Mouse (Mus musculus) midbrain, embryonic 15.5 days (tissue): ENCODE data around the gene Gm12184. TPM values are rescaled to one million over a fixed set of nuclear protein-coding genes. Genes with fewer than 3 reads are reported as not detected.

Experiments
- ATAC-seq: fragments of 200-750 bp; cut with Nextera tagmentation; replicated peaks from 2 replicates; pipeline ENCODE4 v1.8.0; 2017; ENCODE audit warnings: moderate TSS enrichment
- H3K27ac ChIP-seq: fragments of 300-500 bp; sonication (generic); 2 replicates; pipeline ENCODE4 v1.5.1; 2015; ENCODE audit warnings: mild to moderate bottlenecking, inconsistent platforms
- H3K27me3 ChIP-seq: fragments of 300-500 bp; sonication (generic); replicated peaks from 2 replicates; pipeline ENCODE4 v1.6.1; 2015; ENCODE audit warnings: inconsistent platforms
- H3K36me3 ChIP-seq: fragments of 300-500 bp; sonication (generic); replicated peaks from 2 replicates; pipeline ENCODE4 v1.6.1; 2015; ENCODE audit warnings: inconsistent platforms
- H3K4me1 ChIP-seq: fragments of 300-500 bp; sonication (generic); 2 replicates; pipeline ENCODE4 v1.6.1; 2015; ENCODE audit warnings: inconsistent platforms
- H3K4me2 ChIP-seq: fragments of 300-500 bp; sonication (generic); 2 replicates; pipeline ENCODE4 v1.6.1; 2015; ENCODE audit warnings: inconsistent platforms, mild to moderate bottlenecking, moderate library complexity
- H3K4me3 ChIP-seq: fragments of 300-500 bp; sonication (generic); 2 replicates; pipeline ENCODE4 v1.5.1; 2015; ENCODE audit warnings: mild to moderate bottlenecking, inconsistent platforms
- H3K9ac ChIP-seq: fragments of 300-500 bp; sonication (generic); 2 replicates; pipeline ENCODE4 v1.6.1; 2015; ENCODE audit warnings: mild to moderate bottlenecking, inconsistent platforms
- H3K9me3 ChIP-seq: fragments of 300-500 bp; sonication (generic); 2 replicates; pipeline ENCODE4 v1.6.1; 2016; ENCODE audit warnings: inconsistent platforms
- WGBS: fragments of 180-500 bp; shearing (Covaris S2); methylation state at CpG from one replicate; pipeline ENCODE4 v1.1.7; 2015; ENCODE audit warnings: mixed read lengths; 5-methylcytosine and 5-hydroxymethylcytosine counted together
- polyA plus RNA-seq: library from polyadenylated mRNA; unstranded; fragments of >200 nt; fragmentation: Nextera tagmentation; extraction: Ambion mirVana; gene quantifications from 2 replicates; pipeline ENCODE4 v1.2.1, GENCODE M21; 2015

Gm12184 gene
- polyA plus RNA-seq, 1 experiment from 2014 or later: 2.6 TPM

GRCm38 (mm10) chr11:48843202-48843601, 16.7 kb upstream of the Gm12184 start:
- H3K9ac ChIP-seq: no peak overlapping the region
- H3K36me3 ChIP-seq: no peaks in the 10 kb centered on the region
- peaks cover 6% of the 10 kb centered on the region for H3K4me1 ChIP-seq
- no peak for ATAC-seq
- no peak overlapping the region for H3K27ac ChIP-seq
- H3K27me3 ChIP-seq: peaks cover 4% of the 10 kb centered on the region; the same call in 1 of the 2 replicates
- H3K9me3 ChIP-seq: no peaks in the 10 kb centered on the region
- WGBS: 81% methylated on average over 11 of the region's 11 CpGs
- H3K4me2 ChIP-seq: no peak overlapping the region
- no peak overlapping the region for H3K4me3 ChIP-seq

DNA sequence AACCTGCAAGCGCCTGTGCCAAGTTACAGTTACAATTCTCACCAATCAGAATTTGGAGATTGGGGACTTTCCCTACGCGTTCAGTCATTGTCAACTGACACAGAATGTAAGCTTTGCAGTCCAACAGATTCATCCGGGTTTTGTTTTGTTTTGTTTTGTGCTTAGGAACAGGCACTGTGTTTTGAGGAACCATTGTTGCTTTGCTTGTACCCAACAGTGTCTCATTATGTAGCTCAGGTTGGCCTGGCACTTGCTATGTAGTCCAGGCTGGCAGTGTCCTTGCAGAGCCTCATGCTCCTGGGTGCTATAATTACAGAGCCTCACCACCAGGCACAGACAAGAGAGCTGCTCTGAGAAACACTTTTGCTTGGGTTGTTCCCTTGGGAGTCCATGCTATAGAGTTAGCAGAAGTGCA, 15.9 kb upstream of the Gm12184 start:
- H3K4me1 ChIP-seq: peaks cover 9% of the 10 kb centered on the region
- no peak overlapping the region for H3K4me3 ChIP-seq
- no peak overlapping the region for H3K4me2 ChIP-seq
- H3K36me3 ChIP-seq: no peaks in the 10 kb centered on the region
- H3K27me3 ChIP-seq: peaks cover 4% of the 10 kb centered on the region; the same call in 1 of the 2 replicates
- no peak for ATAC-seq
- H3K9ac ChIP-seq: no peak overlapping the region
- H3K27ac ChIP-seq: no peak overlapping the region
- no peaks in the 10 kb centered on the region for H3K9me3 ChIP-seq
- 79% methylated on average over 4 of the region's 4 CpGs for WGBS

DNA sequence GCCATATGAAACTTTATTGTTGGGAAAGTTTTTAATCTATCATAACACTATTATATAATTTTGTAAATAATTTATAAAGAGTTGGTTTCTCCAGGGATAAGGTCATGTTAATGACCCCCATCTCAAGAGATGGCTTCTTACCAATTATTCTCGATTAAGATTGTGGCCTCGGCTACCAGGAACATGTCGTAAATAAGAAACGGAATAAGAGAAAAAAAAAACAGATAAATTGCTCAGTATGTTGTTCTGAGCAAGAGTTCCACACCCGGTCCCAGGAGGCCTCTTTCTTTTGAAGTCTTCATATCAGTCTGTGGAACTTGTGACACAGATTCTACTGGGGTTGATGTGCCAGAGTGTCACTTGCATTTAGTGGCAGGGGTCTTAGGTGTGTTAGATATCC, 14.8 kb upstream of the Gm12184 start:
- Histone ChIP-seq H3K27me3 (peaks cover 7% of the 10 kb centered on the region; the same call in 1 of the 2 replicates), H3K9ac (no peak overlapping the region), H3K4me2 (no peak overlapping the region), H3K4me3 (no peak overlapping the region), H3K4me1 (peaks cover 15% of the 10 kb centered on the region), H3K27ac (no peak overlapping the region), H3K36me3 (no peaks in the 10 kb centered on the region), H3K9me3 (no peaks in the 10 kb centered on the region)
- ATAC-seq: no peak
- WGBS: 87% methylated on average over 5 of the region's 5 CpGs

GRCm38 (mm10) chr11:48840805-48841204, 14.3 kb upstream of the Gm12184 start:
- no peaks in the 10 kb centered on the region for H3K9me3 ChIP-seq

DNA sequence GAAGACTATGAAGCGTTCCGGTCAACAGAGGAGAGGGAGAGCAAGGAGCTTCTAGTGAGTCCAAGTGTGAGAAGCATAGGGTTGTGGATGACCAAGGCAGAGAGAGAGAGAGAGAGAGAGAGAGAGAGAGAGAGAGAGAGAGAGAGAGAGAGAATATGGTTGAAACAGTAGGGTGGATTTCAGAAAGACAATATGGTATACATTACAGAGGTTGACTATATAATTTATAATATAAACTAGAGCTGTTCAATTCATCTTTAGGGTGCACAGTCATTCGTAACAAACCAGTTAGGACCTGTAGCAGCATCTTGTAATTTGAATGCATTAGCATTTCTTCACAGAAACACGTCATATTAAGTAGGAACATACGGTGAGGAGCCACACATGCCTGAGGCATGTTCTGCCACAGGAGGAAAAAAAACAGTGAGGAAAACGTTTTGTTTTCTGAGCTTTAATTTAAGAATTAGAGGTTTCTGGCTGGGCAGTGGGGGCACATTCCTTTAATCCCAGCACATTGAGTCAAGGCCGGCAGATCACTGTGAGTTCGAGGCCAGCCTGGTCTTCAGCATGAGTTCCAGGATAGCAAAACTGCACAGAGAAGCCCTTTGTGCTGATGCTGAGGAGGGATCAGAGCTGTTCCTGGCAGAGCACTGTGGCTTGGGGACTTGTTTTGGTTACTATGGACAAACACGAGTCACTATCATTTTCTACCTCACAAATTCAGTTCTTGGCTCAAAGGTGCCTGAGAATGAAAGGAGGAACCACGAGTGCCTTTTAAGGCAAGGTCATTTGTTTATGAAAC, 12.6 kb upstream of the Gm12184 start:
- Histone ChIP-seq H3K4me1 (peaks cover 15% of the 10 kb centered on the region), H3K4me3 (peak overlapping the region; percentile 86; the same call in 1 of the 2 replicates), H3K27me3 (peaks cover 7% of the 10 kb centered on the region; the same call in 1 of the 2 replicates), H3K4me2 (peak overlapping the region; percentile 79), H3K9me3 (no peaks in the 10 kb centered on the region), H3K27ac (no peak overlapping the region), H3K36me3 (no peaks in the 10 kb centered on the region), H3K9ac (peak overlapping the region; percentile 80; the same call in 1 of the 2 replicates)
- no peak for ATAC-seq
- 70% methylated on average over 10 of the region's 10 CpGs for WGBS

More at GRCm38 (mm10) chr11:48840805-48841204, 14.3 kb upstream of the Gm12184 start:
- Histone ChIP-seq H3K27ac (no peak overlapping the region), H3K4me3 (no peak overlapping the region), H3K36me3 (no peaks in the 10 kb centered on the region), H3K4me1 (peaks cover 15% of the 10 kb centered on the region), H3K4me2 (no peak overlapping the region), H3K27me3 (peaks cover 7% of the 10 kb centered on the region; the same call in 1 of the 2 replicates), H3K9ac (no peak overlapping the region)
- no peak for ATAC-seq

DNA sequence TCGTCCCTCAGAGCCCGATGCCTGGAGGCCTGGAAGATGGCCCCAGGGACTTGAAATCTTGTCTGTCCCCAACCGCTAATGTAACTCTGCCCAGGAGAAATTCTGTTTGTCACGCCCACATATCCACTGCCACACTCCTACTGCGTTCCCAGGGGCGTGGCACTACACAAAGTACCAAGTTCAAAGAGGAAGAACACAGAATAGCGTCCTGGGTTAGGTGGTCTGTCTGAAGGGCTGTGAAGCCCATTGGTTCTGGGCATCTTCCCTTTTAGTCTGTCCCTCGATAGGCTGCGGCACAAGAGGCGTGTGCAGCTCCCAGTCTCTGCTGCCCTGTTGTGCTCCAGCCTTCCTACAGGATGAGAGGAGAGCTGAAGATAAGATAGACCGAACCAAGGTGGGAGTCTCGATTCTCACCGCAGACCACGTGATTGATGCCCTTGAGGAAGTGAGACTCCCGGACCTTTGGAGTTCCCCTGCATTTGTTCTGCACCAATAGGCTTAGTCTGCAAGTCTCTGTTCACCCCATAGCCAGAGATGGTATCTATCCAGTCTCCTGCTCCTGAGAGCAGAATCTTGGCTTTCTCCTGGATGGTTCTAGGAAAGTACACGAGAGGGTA, 11.8 kb upstream of the Gm12184 start:
- Histone ChIP-seq H3K27ac (peak overlapping the region; percentile 71), H3K4me1 (peaks cover 15% of the 10 kb centered on the region), H3K27me3 (peaks cover 7% of the 10 kb centered on the region; the same call in 1 of the 2 replicates), H3K9me3 (no peaks in the 10 kb centered on the region), H3K4me2 (peak overlapping the region; percentile 79), H3K36me3 (no peaks in the 10 kb centered on the region), H3K4me3 (peak overlapping the region; percentile 86), H3K9ac (peak overlapping the region; percentile 80)
- peak; percentile 11 for ATAC-seq
- 2% methylated on average over 16 of the region's 16 CpGs for WGBS

DNA sequence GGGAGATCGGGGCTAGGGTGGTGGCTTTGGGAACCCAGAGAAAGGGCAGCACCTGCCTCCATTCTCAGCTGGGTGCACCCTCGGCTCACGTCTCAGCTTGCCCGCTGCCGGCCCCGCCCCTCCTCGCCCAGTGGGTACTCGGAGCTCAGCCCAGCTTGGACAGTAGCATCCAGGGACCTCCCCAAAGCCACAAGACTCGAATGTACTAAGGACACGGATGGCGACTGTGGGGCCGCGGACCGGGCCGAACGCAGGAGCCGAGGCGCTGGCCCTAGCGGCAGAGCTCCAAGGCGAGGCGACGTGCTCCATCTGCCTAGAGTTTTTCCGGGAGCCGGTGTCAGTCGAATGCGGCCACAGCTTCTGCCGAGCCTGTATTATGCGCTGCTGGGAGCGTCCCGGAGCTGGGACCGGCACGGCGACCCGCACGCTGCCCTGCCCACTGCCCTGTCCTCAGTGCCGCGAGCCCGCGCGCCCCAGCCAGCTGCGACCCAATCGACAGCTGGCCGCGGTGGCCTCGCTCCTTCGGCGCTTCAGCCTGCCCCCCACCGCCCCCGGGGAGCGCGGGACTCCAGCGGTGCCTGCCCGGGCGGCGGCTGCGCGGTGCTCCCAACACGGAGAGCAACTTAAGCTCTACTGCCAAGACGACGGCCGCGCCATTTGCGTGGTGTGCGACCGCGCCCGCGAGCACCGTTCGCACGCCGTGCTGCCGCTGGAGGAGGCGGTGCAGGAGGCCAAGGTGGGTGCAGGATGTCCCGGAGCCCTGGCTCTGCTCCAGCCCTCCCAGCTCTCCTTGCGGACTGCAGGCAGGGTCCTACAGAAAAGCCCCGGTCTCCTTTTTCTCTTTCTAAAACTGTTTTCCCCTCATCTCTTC, 11.1 kb upstream of the Gm12184 start:
- H3K4me3 ChIP-seq: peak overlapping the region; percentile 86
- peaks cover 7% of the 10 kb centered on the region; the same call in 1 of the 2 replicates for H3K27me3 ChIP-seq
- H3K4me2 ChIP-seq: peak overlapping the region; percentile 79
- no peaks in the 10 kb centered on the region for H3K36me3 ChIP-seq
- H3K9me3 ChIP-seq: no peaks in the 10 kb centered on the region
- H3K9ac ChIP-seq: peak overlapping the region; percentile 80
- WGBS: under 1% methylated on average over 77 of the region's 77 CpGs
- peak overlapping the region; percentile 71 for H3K27ac ChIP-seq
- peak; percentile 43 for ATAC-seq
- H3K4me1 ChIP-seq: peaks cover 18% of the 10 kb centered on the region

GRCm38 (mm10) chr11:48836990-48837309, 10.5 kb upstream of the Gm12184 start:
- peak overlapping the region; percentile 79 for H3K4me2 ChIP-seq
- ATAC-seq: 0 out of 2 replicates have a peak, but pooled peaks have one; percentile 1
- peak overlapping the region; percentile 86 for H3K4me3 ChIP-seq
- H3K27ac ChIP-seq: peak overlapping the region; percentile 71
- peaks cover 18% of the 10 kb centered on the region for H3K4me1 ChIP-seq
- no peaks in the 10 kb centered on the region for H3K36me3 ChIP-seq
- 6% methylated on average over 11 of the region's 11 CpGs for WGBS
- H3K9me3 ChIP-seq: no peaks in the 10 kb centered on the region
- peaks cover 7% of the 10 kb centered on the region; the same call in 1 of the 2 replicates for H3K27me3 ChIP-seq
- H3K9ac ChIP-seq: peak overlapping the region; percentile 80

DNA sequence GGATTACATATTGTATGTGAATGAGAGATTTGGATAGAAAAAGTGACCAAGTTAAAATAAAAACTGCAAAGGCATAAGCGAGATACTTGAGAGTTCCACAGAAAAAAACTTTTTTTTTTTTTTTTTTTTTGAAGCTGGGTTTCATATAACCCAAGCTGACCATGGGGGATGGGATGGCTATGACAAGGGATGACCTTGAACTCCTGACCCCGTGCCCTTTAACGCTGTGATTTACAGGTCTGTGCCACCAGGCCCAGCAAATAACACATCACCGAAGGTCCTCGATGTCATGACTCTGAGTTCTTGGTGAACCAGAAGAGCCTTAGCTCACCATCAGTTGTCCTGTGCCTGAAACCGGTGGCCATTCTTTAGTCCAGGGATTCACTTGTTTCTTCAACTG, 9.5 kb upstream of the Gm12184 start:
- Histone ChIP-seq H3K4me3 (no peak overlapping the region), H3K27ac (no peak overlapping the region), H3K36me3 (no peaks in the 10 kb centered on the region), H3K4me2 (no peak overlapping the region), H3K4me1 (peaks cover 18% of the 10 kb centered on the region), H3K9me3 (no peaks in the 10 kb centered on the region), H3K27me3 (peaks cover 7% of the 10 kb centered on the region; the same call in 1 of the 2 replicates), H3K9ac (no peak overlapping the region)
- no peak for ATAC-seq
- 81% methylated on average over 6 of the region's 6 CpGs for WGBS

GRCm38 (mm10) chr11:48833731-48834639, 7.5 kb upstream of the Gm12184 start:
- H3K27ac ChIP-seq: peak overlapping the region; percentile 77
- H3K4me2 ChIP-seq: peak overlapping the region; percentile 59
- H3K27me3 ChIP-seq: 0 out of 2 replicates have a peak, but pooled peaks cover 3% of the 10 kb centered on the region
- peaks cover 18% of the 10 kb centered on the region for H3K4me1 ChIP-seq
- no peaks in the 10 kb centered on the region for H3K9me3 ChIP-seq
- peak overlapping the region; percentile 70 for H3K9ac ChIP-seq
- H3K4me3 ChIP-seq: peak overlapping the region; percentile 58
- peak; percentile 90 for ATAC-seq
- under 1% methylated on average over 30 of the region's 30 CpGs for WGBS
- no peaks in the 10 kb centered on the region for H3K36me3 ChIP-seq

DNA sequence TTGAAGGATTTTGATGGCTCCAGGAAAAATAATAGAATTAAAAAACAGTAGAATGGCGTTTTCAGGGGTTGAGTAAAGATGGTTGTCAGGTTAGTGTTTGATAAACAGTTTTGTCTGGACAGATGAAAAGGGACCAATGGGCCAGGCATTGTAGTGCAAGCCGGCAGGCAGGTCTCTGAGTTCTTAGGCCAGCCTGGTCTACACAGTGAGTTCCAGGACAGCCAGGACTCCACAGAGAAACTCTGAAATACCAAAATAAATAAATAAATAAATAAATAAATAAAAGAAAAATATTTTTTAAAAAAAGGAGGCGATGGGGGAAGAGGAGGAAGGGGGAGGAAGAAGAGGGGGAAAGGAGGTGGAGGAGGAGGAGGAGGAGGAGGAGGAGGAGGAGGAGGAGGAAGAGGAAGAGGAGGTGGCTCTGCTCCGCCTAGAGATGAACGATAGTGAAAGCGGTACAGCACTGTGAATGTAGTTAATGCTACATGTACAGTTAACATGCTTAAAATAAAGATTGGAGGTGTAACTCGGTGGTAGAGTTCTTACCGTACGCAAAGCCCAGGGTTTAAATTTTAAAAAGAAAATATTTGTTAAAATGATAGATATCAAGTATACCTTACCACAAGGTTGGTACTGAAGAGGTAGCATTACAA, 6.7 kb upstream of the Gm12184 start:
- Histone ChIP-seq H3K27ac (no peak overlapping the region), H3K9ac (no peak overlapping the region), H3K4me3 (peak overlapping the region; percentile 58; the same call in 1 of the 2 replicates), H3K4me1 (peaks cover 12% of the 10 kb centered on the region), H3K9me3 (no peaks in the 10 kb centered on the region), H3K4me2 (peak overlapping the region; percentile 59), H3K36me3 (no peaks in the 10 kb centered on the region), H3K27me3 (0 out of 2 replicates have a peak, but pooled peaks cover 3% of the 10 kb centered on the region)
- ATAC-seq: no peak
- 47% methylated on average over 8 of the region's 9 CpGs for WGBS
